Mouse (Mus musculus) stomach, embryonic 15.5 days (tissue): ENCODE results near the gene Fgd3. TPM values are rescaled to one million over a fixed set of nuclear protein-coding genes. Genes with fewer than 3 reads are reported as not detected.
A peak's percentile ranks its signal among the peaks of the same experiment; 100 is the strongest.

ENCODE experiments used
- ATAC-seq: fragments of 200-750 bp; cut with Nextera tagmentation; 2 replicates; pipeline ENCODE4 v1.8.0; 2017; ENCODE audit warnings: low read depth, moderate number of reproducible peaks, moderate TSS enrichment; ENCODE audit not compliant: insufficient read depth, low FRiP score
- H3K27ac ChIP-seq: fragments of 300-500 bp; sonication (generic); 2 replicates; pipeline ENCODE4 v1.5.1; 2015; ENCODE audit warnings: mild to moderate bottlenecking, inconsistent platforms
- H3K27me3 ChIP-seq: fragments of 300-500 bp; sonication (generic); replicated peaks from 2 replicates; pipeline ENCODE4 v1.6.1; 2015; ENCODE audit warnings: inconsistent platforms
- H3K36me3 ChIP-seq: fragments of 300-500 bp; sonication (generic); 2 replicates; pipeline ENCODE4 v1.6.1; 2015; ENCODE audit warnings: inconsistent platforms
- H3K4me1 ChIP-seq: fragments of 300-500 bp; sonication (generic); 2 replicates; pipeline ENCODE4 v1.6.1; 2015; ENCODE audit warnings: inconsistent platforms
- H3K4me2 ChIP-seq: fragments of 300-500 bp; sonication (generic); 2 replicates; pipeline ENCODE4 v1.6.1; 2015; ENCODE audit warnings: mild to moderate bottlenecking, inconsistent platforms
- H3K4me3 ChIP-seq: fragments of 300-500 bp; sonication (generic); replicated peaks from 2 replicates; pipeline ENCODE4 v1.5.1; 2015; ENCODE audit warnings: inconsistent platforms
- H3K9ac ChIP-seq: fragments of 300-500 bp; sonication (generic); 2 replicates; pipeline ENCODE4 v1.6.1; 2015; ENCODE audit warnings: inconsistent platforms
- H3K9me3 ChIP-seq: fragments of 300-500 bp; sonication (generic); 2 replicates; pipeline ENCODE4 v1.6.1; 2016; ENCODE audit warnings: inconsistent platforms
- WGBS: fragments of 180-500 bp; shearing (Covaris S2); methylation state at CpG from one replicate; pipeline ENCODE4 v1.1.7; 2015; 5-methylcytosine and 5-hydroxymethylcytosine counted together
- polyA plus RNA-seq: library from polyadenylated mRNA; unstranded; fragments of >200 nt; fragmentation: Nextera tagmentation; extraction: Ambion mirVana; gene quantifications from 2 replicates; pipeline ENCODE4 v1.2.1, GENCODE M21; 2015

The Fgd3 gene
- polyA plus RNA-seq, 1 experiment from 2014 or later, result 0.65 TPM

DNA sequence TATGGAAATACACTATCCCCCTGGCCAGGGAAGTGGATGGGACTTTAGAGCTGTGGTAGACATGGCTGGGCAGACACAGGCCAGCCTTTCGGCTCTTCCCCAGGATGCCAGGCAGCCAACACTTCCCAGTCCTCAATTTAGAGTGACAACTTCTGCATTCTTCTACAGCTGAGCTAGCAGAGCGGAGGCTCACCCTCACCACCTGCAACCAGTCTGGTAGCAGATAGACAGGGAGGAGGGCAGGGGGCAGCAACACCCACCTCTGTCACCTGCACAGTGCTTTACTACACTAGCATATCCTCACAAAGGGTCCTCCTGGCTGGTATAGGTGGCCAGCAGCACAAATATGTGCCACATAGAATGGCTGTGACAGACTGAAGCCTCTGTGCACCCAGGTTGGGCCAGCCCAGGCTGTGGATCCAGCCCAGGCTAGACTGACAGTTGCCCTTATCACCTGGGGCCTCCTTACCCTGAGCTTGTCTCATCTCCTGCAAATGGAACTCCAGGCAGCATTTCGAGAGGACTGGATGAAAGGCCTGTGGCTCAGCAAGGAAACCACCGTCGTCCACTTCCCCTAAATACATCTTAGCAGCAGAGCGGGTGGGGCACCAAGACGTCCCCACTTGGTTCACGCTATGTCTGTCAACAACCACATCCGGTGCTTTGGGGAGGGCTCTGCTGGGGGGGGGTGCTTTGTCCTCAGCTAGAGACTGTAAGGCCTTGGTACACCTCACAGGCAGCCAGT, 77.6 kb downstream of the Fgd3 start:
- no peak for ATAC-seq
- no peak overlapping the region for H3K4me3 ChIP-seq
- peaks cover 10% of the 10 kb centered on the region for H3K27me3 ChIP-seq
- H3K36me3 ChIP-seq, result no peaks in the 10 kb centered on the region
- no peak overlapping the region for H3K9ac ChIP-seq
- H3K4me1 ChIP-seq, result peaks cover under 1% of the 10 kb centered on the region; the same call in 1 of the 2 replicates
- H3K4me2 ChIP-seq, result no peak overlapping the region
- no peak overlapping the region for H3K27ac ChIP-seq
- H3K9me3 ChIP-seq, result no peaks in the 10 kb centered on the region
- WGBS, result 59% methylated on average over 9 of the region's 9 CpGs

DNA sequence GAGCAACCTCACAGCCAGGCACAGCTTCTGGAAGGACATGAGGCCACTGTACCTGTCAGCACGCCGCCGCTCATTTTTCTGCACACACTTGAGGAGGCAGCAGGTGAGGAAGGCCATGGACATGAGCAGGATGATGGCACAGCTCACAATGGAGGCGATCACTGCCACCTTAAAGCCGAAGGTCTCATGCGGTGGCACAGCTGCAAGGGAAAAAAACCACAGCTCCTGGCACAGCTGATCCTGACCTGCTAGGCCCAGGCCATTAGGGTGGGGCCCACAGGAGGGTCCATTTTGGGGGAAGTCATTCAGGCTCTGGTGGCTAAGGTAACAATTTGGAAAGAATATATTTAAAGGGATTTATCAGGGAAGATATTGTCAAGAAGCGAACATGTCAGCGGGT, 81.4 kb downstream of the Fgd3 start:
- 93% methylated on average over 8 of the region's 8 CpGs for WGBS

DNA sequence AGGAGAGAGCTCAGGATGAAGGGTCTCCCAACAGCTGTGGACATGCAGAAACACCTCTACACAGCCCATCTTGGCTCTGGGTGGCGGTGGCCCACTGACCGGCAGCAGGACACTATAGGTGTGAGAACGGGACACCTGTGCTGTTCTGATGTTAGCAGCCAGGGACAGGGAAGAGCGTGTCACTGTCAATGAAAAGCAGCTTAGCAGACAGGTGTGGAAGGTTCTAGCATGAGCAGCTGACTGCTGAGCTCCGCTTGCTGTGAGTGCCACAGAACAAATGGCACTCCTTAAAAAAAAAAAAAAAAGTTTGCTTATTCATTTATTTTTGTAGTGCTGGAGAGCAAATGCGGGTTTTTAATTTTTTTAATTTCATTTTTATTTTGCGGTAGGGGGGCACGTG, 82.5 kb downstream of the Fgd3 start:
- H3K4me2 ChIP-seq, result no peak overlapping the region

More for the DNA sequence above, 81.4 kb downstream of the Fgd3 start:
- H3K4me3 ChIP-seq, result no peak overlapping the region
- H3K4me2 ChIP-seq, result no peak overlapping the region
- no peaks in the 10 kb centered on the region for H3K27me3 ChIP-seq
- no peaks in the 10 kb centered on the region for H3K4me1 ChIP-seq
- H3K36me3 ChIP-seq, result no peaks in the 10 kb centered on the region
- ATAC-seq, result no peak
- no peak overlapping the region for H3K27ac ChIP-seq
- H3K9ac ChIP-seq, result no peak overlapping the region
- H3K9me3 ChIP-seq, result no peaks in the 10 kb centered on the region

DNA sequence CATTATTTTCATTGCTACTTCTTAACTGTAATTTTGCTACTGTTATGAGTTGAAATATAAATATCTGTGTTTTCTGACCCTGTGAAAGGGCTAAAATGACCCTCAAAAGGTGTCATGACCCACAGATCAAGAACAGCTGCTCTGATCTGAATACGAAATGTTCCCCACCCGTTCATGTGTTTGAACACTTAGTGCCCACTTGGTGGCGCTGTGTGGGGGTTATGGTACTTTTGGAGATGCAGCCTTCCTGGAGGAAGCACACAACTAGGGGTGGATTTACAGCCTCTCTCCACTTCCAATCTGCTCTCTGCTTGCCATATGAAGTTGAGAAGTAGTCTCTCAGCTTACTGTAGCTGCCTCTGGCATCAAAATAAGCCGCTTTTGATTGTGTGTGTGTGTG, 85.4 kb downstream of the Fgd3 start:
- 90% methylated on average over 4 of the region's 4 CpGs for WGBS
- Histone ChIP-seq H3K4me3 (no peak overlapping the region), H3K9ac (no peak overlapping the region), H3K27ac (no peak overlapping the region), H3K27me3 (no peaks in the 10 kb centered on the region), H3K4me2 (no peak overlapping the region), H3K4me1 (no peaks in the 10 kb centered on the region), H3K36me3 (no peaks in the 10 kb centered on the region), H3K9me3 (no peaks in the 10 kb centered on the region)
- ATAC-seq, result no peak

More for the DNA sequence above, 82.5 kb downstream of the Fgd3 start:
- no peak overlapping the region for H3K4me3 ChIP-seq
- no peak for ATAC-seq
- H3K9ac ChIP-seq, result no peak overlapping the region
- 86% methylated on average over 8 of the region's 8 CpGs for WGBS
- H3K27ac ChIP-seq, result no peak overlapping the region
- H3K9me3 ChIP-seq, result no peaks in the 10 kb centered on the region
- H3K4me1 ChIP-seq, result no peaks in the 10 kb centered on the region
- no peaks in the 10 kb centered on the region for H3K27me3 ChIP-seq
- H3K36me3 ChIP-seq, result no peaks in the 10 kb centered on the region

- no peak for ATAC-seq
Observed at GRCm38 (mm10) chr13:49233792-49234572, 86.1 kb downstream of the Fgd3 start.

GRCm38 (mm10) chr13:49225633-49226032, 94.5 kb downstream of the Fgd3 start:
- Histone ChIP-seq H3K27me3 (no peaks in the 10 kb centered on the region), H3K36me3 (no peaks in the 10 kb centered on the region), H3K4me1 (no peaks in the 10 kb centered on the region), H3K27ac (no peak overlapping the region), H3K4me2 (no peak overlapping the region), H3K4me3 (no peak overlapping the region), H3K9me3 (no peaks in the 10 kb centered on the region), H3K9ac (no peak overlapping the region)
- no peak for ATAC-seq
- 43% methylated on average over 4 of the region's 4 CpGs for WGBS

More at GRCm38 (mm10) chr13:49233792-49234572, 86.1 kb downstream of the Fgd3 start:
- H3K9ac ChIP-seq, result no peak overlapping the region
- H3K36me3 ChIP-seq, result no peaks in the 10 kb centered on the region
- H3K4me1 ChIP-seq, result no peaks in the 10 kb centered on the region
- H3K4me2 ChIP-seq, result no peak overlapping the region
- H3K27me3 ChIP-seq, result no peaks in the 10 kb centered on the region
- H3K4me3 ChIP-seq, result no peak overlapping the region
- 90% methylated on average over 8 of the region's 8 CpGs for WGBS
- H3K27ac ChIP-seq, result no peak overlapping the region
- H3K9me3 ChIP-seq, result no peaks in the 10 kb centered on the region

DNA sequence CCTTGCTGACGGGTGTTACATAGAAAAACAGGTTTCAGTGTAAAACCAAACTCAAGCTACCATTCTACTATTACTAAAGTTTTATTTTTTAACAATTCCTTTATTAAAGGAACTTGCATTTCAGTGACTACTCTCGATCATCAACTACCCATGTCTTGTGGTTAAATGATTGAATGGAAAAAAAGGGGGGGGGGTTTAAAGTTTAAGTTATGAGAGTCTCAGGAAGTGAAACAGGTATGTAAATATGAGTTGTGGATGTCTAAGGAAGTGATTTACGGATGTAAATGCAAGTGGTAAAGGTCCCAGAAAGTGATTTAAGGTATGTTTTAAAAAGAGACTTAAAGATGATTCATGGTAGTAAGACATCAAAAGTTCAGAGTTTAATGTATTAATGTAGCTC, 95.0 kb downstream of the Fgd3 start:
- Histone ChIP-seq H3K9me3 (no peaks in the 10 kb centered on the region), H3K4me3 (no peak overlapping the region), H3K4me2 (no peak overlapping the region), H3K9ac (no peak overlapping the region), H3K36me3 (no peaks in the 10 kb centered on the region), H3K4me1 (no peaks in the 10 kb centered on the region), H3K27ac (no peak overlapping the region), H3K27me3 (no peaks in the 10 kb centered on the region)
- 63% methylated on average over 3 of the region's 3 CpGs for WGBS
- no peak for ATAC-seq

DNA sequence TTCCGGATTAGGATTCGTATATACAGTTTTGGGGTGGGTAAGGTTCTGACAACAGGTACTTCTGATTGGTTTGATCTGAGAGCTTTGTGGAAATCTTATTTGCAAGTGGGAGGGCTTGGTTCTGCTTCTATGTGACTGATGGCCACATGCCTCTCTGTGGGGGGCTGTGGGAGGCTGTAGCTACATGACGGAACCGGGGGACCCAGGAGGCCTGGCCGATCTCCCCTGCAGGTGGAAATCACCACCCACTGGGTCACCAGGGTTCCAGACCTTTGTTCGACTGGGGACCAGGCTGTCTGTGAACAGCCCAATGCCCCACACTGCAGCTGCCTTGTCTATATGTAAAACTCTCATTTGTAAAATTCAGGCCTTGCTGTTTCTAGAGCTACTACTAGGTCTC, 95.4 kb downstream of the Fgd3 start:
- Histone ChIP-seq H3K4me2 (peak overlapping the region; percentile 9; the same call in 1 of the 2 replicates), H3K27me3 (no peaks in the 10 kb centered on the region), H3K4me1 (no peaks in the 10 kb centered on the region), H3K36me3 (no peaks in the 10 kb centered on the region), H3K9me3 (no peaks in the 10 kb centered on the region), H3K4me3 (no peak overlapping the region), H3K27ac (no peak overlapping the region), H3K9ac (no peak overlapping the region)
- WGBS, result 26% methylated on average over 6 of the region's 6 CpGs
- no peak for ATAC-seq

GRCm38 (mm10) chr13:49224314-49224713, 95.8 kb downstream of the Fgd3 start:
- Histone ChIP-seq H3K36me3 (no peaks in the 10 kb centered on the region), H3K4me2 (peak overlapping the region; percentile 9; the same call in 1 of the 2 replicates), H3K9me3 (no peaks in the 10 kb centered on the region), H3K4me3 (no peak overlapping the region), H3K27ac (no peak overlapping the region), H3K27me3 (no peaks in the 10 kb centered on the region), H3K9ac (no peak overlapping the region), H3K4me1 (no peaks in the 10 kb centered on the region)
- no peak for ATAC-seq
- 14% methylated on average over 10 of the region's 10 CpGs for WGBS

GRCm38 (mm10) chr13:49220912-49221311, 99.2 kb downstream of the Fgd3 start:
- Histone ChIP-seq H3K4me2 (no peak overlapping the region), H3K9me3 (no peaks in the 10 kb centered on the region), H3K9ac (no peak overlapping the region), H3K4me1 (peaks cover 7% of the 10 kb centered on the region; the same call in 1 of the 2 replicates), H3K27me3 (no peaks in the 10 kb centered on the region), H3K4me3 (no peak overlapping the region), H3K27ac (no peak overlapping the region), H3K36me3 (no peaks in the 10 kb centered on the region)
- WGBS, result 24% methylated on average over 5 of the region's 5 CpGs
- ATAC-seq, result no peak

GRCm38 (mm10) chr13:49219367-49219766, 100.7 kb downstream of the Fgd3 start:
- 76% methylated on average over 4 of the region's 4 CpGs for WGBS
- Histone ChIP-seq H3K4me1 (peaks cover 16% of the 10 kb centered on the region; the same call in 1 of the 2 replicates), H3K27ac (no peak overlapping the region), H3K27me3 (no peaks in the 10 kb centered on the region), H3K9ac (no peak overlapping the region), H3K4me2 (no peak overlapping the region), H3K9me3 (no peaks in the 10 kb centered on the region), H3K36me3 (no peaks in the 10 kb centered on the region), H3K4me3 (no peak overlapping the region)
- no peak for ATAC-seq

GRCm38 (mm10) chr13:49218651-49219050, 101.5 kb downstream of the Fgd3 start:
- H3K36me3 ChIP-seq, result no peaks in the 10 kb centered on the region
- H3K27me3 ChIP-seq, result no peaks in the 10 kb centered on the region
- H3K4me3 ChIP-seq, result no peak overlapping the region
- no peak for ATAC-seq
- no peak overlapping the region for H3K27ac ChIP-seq
- H3K9me3 ChIP-seq, result no peaks in the 10 kb centered on the region
- H3K4me2 ChIP-seq, result no peak overlapping the region
- H3K4me1 ChIP-seq, result peaks cover 22% of the 10 kb centered on the region
- WGBS, result 69% methylated on average over 3 of the region's 3 CpGs
- H3K9ac ChIP-seq, result no peak overlapping the region
